Mouse (Mus musculus): ENCODE measurements around the gene Hist2h3c2. TPM values are rescaled to one million over a fixed set of nuclear protein-coding genes. Genes with fewer than 3 reads are reported as not detected.
"Not testable (repeated sequence)": the region's sequence is repeated elsewhere in the genome, so short reads cannot be mapped to it uniquely, and the experiment has no call there.

Hist2h3c2 gene
- total and polyA plus RNA-seq, 2 experiments from 2014 or later: 0.84 to 90.8 TPM

GRCm38 (mm10) chr3:96248141-96249033 is 9.5 kb upstream of the Hist2h3c2 start:
- H3K4me2 ChIP-seq (ENCODE audit: low read depth): peak overlapping the region; percentile 39

GRCm38 (mm10) chr3:96247356-96248140 is 8.6 kb upstream of the Hist2h3c2 start:
- H3K27ac ChIP-seq (ENCODE audit: low read depth, low read length): no peak overlapping the region
- 0 out of 2 replicates have a peak overlapping the region, but pooled peaks have one; percentile 10 for H3K9ac ChIP-seq
- 4% methylated on average over 11 of the region's 11 CpGs for WGBS

More at GRCm38 (mm10) chr3:96248141-96249033, 9.5 kb upstream of the Hist2h3c2 start:
- no peak for TF ChIP-seq CTCF (IDR thresholded peaks at IDR 0.05; ENCODE audit: low read depth)
- no peaks in the 10 kb centered on the region for H3K9me3 ChIP-seq (ENCODE audit: low read length)
- no peak overlapping the region for H3K27ac ChIP-seq (ENCODE audit: low read depth, low read length)
- H3K4me3 ChIP-seq (ENCODE audit: low read depth, low read length): no peak overlapping the region
- 0 out of 2 replicates have a peak, but pooled peaks cover 9% of the 10 kb centered on the region for H3K4me1 ChIP-seq (ENCODE audit: insufficient read depth)
- H3K9ac ChIP-seq: no peak overlapping the region
- no peaks in the 10 kb centered on the region for H3K27me3 ChIP-seq (ENCODE audit: insufficient read depth, low read length)
- H3K36me3 ChIP-seq (ENCODE audit: insufficient read depth): no peaks in the 10 kb centered on the region
- no peak for DNase-seq
- WGBS: 49% methylated on average over 6 of the region's 6 CpGs
- no peak for ATAC-seq

GRCm38 (mm10) chr3:96246427-96246856 is 7.5 kb upstream of the Hist2h3c2 start, which contains the start of gene Hist2h3c1:
Gene Hist2h3c1, plus strand, starts transcription at chr3:96246685.
- H3K27me3 ChIP-seq (ENCODE audit: insufficient read depth, low read length); H3K36me3 ChIP-seq (ENCODE audit: insufficient read depth); H3K9me3 ChIP-seq (ENCODE audit: low read length); H3K27ac ChIP-seq (ENCODE audit: low read depth, low read length); DNase-seq; H3K4me1 ChIP-seq (ENCODE audit: insufficient read depth): not testable (repeated sequence)
- peak within 1 kb of the TSS; percentile 30 for H3K4me3 ChIP-seq (ENCODE audit: low read depth, low read length)
- no CpG with 5 or more reads among the region's 47 CpGs for WGBS
- peak; percentile 80 for ATAC-seq
- H3K4me2 ChIP-seq (ENCODE audit: low read depth): peak within 1 kb of the TSS; percentile 39
- 0 out of 2 replicates have a peak within 1 kb of the TSS, but pooled peaks have one; percentile 10 for H3K9ac ChIP-seq

More at GRCm38 (mm10) chr3:96247356-96248140, 8.6 kb upstream of the Hist2h3c2 start:
- Histone ChIP-seq H3K36me3 (ENCODE audit: insufficient read depth) (no peaks in the 10 kb centered on the region), H3K27me3 (ENCODE audit: insufficient read depth, low read length) (no peaks in the 10 kb centered on the region), H3K4me1 (ENCODE audit: insufficient read depth) (0 out of 2 replicates have a peak, but pooled peaks cover 9% of the 10 kb centered on the region), H3K4me3 (ENCODE audit: low read depth, low read length) (peak overlapping the region; percentile 22), H3K9me3 (ENCODE audit: low read length) (no peaks in the 10 kb centered on the region), H3K4me2 (ENCODE audit: low read depth) (peak overlapping the region; percentile 39)
- TF ChIP-seq CTCF (IDR thresholded peaks at IDR 0.05; ENCODE audit: low read depth): no peak
- no peak for ATAC-seq
- DNase-seq: no peak

- Histone ChIP-seq H3K4me2 (ENCODE audit: low read depth) (0 out of 2 replicates have a peak overlapping the region, but pooled peaks have one; percentile 29), H3K4me3 (ENCODE audit: low read depth, low read length) (peak overlapping the region; percentile 30)
- 2% methylated on average over 10 of the region's 21 CpGs for WGBS
- H3K36me3 ChIP-seq (ENCODE audit: insufficient read depth); H3K27me3 ChIP-seq (ENCODE audit: insufficient read depth, low read length); H3K9me3 ChIP-seq (ENCODE audit: low read length); H3K9ac ChIP-seq; DNase-seq; H3K27ac ChIP-seq (ENCODE audit: low read depth, low read length); H3K4me1 ChIP-seq (ENCODE audit: insufficient read depth): not testable (repeated sequence)
- ATAC-seq: peak; percentile 5; the same call in 1 of the 2 replicates
These were observed 7.1 kb upstream of the Hist2h3c2 start for GRCm38 (mm10) chr3:96246018-96246417.

GRCm38 (mm10) chr3:96245003-96245886 is 6.3 kb upstream of the Hist2h3c2 start, which contains the start of gene Hist2h2aa1:
Gene Hist2h2aa1, plus strand, starts transcription at chr3:96245497.
- not testable (repeated sequence) for H3K4me1 ChIP-seq (ENCODE audit: insufficient read depth); H3K27me3 ChIP-seq (ENCODE audit: insufficient read depth, low read length); H3K9me3 ChIP-seq (ENCODE audit: low read length); H3K36me3 ChIP-seq (ENCODE audit: insufficient read depth)
- H3K27ac ChIP-seq (ENCODE audit: low read depth, low read length): peak within 1 kb of the TSS; percentile 94
- H3K9ac ChIP-seq: peak within 1 kb of the TSS; percentile 61
- peak; percentile 90 for ATAC-seq
- peak; percentile 78 for DNase-seq
- peak within 1 kb of the TSS; percentile 45 for H3K4me3 ChIP-seq (ENCODE audit: low read depth, low read length)
- 0% methylated on average over 29 of the region's 88 CpGs for WGBS
- H3K4me2 ChIP-seq (ENCODE audit: low read depth): peak within 1 kb of the TSS; percentile 53

- ATAC-seq (no peak), DNase-seq (no peak)
- TF ChIP-seq CTCF (IDR thresholded peaks at IDR 0.05; ENCODE audit: low read depth): no peak
- Histone ChIP-seq H3K4me2 (ENCODE audit: low read depth) (peak overlapping the region; percentile 53), H3K36me3 (ENCODE audit: insufficient read depth) (no peaks in the 10 kb centered on the region), H3K9me3 (ENCODE audit: low read length) (no peaks in the 10 kb centered on the region), H3K4me3 (ENCODE audit: low read depth, low read length) (no peak overlapping the region), H3K4me1 (ENCODE audit: insufficient read depth) (0 out of 2 replicates have a peak, but pooled peaks cover 9% of the 10 kb centered on the region), H3K27me3 (ENCODE audit: insufficient read depth, low read length) (no peaks in the 10 kb centered on the region), H3K9ac (no peak overlapping the region), H3K27ac (ENCODE audit: low read depth, low read length) (peak overlapping the region; percentile 94; the same call in 1 of the 2 replicates)
- WGBS: 83% methylated on average over 7 of the region's 7 CpGs
These were observed 5.1 kb upstream of the Hist2h3c2 start for GRCm38 (mm10) chr3:96243921-96244572.
